Mouse (Mus musculus): ENCODE data around the gene Nhlrc4.

DNA sequence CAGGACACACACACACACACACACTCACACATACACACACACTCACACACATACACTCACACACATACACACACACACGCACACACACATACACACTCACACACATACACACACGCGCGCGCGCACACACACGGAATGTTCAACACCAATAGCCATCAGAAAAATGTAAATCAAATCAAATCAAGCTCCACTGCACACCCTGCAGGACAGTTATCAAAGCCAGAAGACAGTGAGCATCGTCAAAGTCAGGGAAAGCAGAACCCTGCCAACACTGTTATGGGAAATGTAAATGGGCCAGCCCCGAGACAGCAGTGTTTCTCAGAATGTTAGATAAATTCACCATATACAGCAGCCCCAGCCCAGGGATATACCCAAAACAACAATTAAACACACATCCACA, 25.7 kb upstream of the Nhlrc4 start:
- TF ChIP-seq CTCF (IDR thresholded peaks at IDR 0.05; ENCODE audit: low read depth, low read length) (no peak), POLR2A (IDR thresholded peaks at IDR 0.05; ENCODE audit: borderline replicate concordance, low read depth, low read length) (no peak)

All from bone marrow macrophage, adult 2 months (primary cell).